Mouse (Mus musculus): ENCODE data around the gene Clmn. TPM values are rescaled to one million over a fixed set of nuclear protein-coding genes. Genes with fewer than 3 reads are reported as not detected.
A peak's percentile ranks its signal among the peaks of the same experiment; 100 is the strongest.

Gene Clmn
- total RNA-seq, 2 experiments from 2014 or later = 12.8 to 15.9 TPM

DNA sequence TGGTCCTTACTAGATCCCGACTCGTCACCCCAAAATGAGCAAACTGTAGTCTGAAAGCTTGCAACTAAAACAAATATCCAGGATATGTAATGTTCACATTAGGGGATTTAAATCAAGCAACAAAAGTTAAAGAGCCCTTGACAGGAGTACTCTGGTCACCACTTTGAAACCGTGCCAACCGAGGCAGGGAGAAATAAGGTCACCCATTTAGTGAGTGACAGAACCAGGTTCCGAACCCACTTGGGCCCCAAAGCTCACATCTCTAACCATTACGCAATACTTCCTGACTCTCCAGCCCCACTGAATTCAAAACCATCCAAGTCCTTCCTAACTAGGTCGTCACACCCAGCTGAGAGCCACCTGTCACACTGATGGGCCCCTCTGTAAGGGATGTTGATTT, 46.8 kb downstream of the Clmn start:
- DNase-seq (ENCODE audit: low spot score in 2 of 2) = peak in 1 of 2 experiments; percentile 46

DNA sequence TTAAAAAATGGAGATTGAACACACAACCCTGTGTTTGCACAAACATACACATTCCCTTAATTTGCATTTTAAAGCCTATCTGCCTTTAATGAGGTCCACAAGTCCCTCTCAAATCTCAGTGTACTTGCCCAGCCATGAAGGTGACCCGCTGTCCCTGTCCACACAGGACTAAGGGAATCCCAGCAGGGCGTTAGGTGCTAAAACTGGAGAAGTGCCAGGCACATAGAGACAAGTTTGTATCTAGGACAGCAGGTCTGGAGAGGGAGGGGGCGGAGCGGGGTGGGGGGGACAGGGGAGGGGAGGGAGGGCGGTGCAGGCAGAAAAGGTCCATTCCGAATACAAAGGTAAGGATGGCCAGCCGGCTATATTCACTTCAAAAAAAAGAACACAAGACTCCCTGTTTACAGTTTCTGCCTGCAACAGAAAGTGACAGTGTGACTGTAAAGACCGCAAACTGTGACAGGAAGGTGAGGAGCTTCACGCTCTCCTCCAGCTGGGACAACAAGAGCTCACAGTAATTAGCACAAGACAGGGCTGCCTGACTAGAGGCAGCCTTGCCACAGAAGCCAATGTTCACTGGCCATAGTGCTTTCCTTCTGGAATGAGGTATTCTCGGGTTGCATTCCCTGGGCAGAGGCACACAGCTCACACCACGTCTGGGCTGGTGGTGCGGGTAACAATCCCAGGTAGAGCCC, 47.6 kb downstream of the Clmn start:
- DNase-seq (ENCODE audit: low spot score in 2 of 2) = no peak

DNA sequence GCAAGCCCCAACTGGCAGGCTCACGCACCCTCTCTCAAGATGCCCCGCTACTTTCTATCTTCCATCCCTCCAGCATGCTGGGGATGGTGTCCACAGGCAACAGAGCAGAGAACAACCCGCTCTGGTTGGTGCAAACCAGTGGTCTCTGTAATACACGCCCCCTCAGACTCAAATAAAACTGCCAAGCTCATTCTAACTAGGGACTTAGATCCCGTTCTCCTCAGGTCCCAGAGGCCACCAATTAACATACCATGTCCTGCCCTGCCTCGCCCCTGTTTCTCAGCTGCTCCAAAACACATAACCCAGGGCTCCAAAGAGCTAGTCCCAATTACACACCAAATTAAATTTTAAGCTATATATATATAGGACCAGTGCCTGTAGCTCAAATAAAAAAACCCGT, 50.6 kb downstream of the Clmn start:
- DNase-seq (ENCODE audit: low spot score in 2 of 2) = no peak

DNA sequence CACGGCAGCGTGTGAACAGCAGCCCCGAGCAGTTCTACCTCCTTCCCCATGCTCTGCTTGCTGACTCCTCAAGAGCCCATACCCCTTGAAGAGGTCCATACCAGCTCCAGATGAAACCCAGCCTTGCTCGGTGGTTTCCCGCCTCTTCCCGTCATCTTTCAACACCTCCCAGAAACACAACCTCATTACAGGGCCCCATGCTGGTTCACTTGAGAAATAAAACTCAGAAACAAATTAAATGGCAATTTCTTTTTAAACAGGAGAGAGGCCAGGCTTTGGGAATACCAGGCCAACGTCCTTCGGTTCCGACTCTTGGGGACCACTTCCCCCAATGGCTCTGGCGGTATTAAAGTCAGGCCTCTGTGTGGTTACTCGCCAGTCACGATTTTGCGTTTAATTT, 51.1 kb downstream of the Clmn start:
- no peak for DNase-seq (ENCODE audit: low spot score in 2 of 2)

DNA sequence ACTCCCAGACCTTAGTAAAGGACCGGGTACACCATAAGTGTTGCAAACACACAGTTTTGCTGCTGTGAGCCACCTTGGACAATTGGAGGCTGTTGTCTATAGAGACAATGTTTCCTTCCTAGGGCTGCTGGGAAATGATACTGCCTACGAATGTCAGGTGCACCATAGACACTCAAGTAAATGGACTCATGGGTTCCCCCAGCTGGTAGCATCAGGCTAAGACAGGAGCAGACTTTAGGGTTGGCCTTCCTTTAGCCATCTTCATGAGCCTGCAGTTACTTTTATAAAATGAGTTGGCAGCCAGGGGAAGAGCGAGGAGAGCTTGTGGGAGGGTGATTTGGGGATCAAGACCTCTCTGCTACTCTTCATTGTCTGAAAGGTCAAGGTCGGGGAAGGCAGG, 52.2 kb downstream of the Clmn start:
- no peak for DNase-seq (ENCODE audit: low spot score in 2 of 2)

DNA sequence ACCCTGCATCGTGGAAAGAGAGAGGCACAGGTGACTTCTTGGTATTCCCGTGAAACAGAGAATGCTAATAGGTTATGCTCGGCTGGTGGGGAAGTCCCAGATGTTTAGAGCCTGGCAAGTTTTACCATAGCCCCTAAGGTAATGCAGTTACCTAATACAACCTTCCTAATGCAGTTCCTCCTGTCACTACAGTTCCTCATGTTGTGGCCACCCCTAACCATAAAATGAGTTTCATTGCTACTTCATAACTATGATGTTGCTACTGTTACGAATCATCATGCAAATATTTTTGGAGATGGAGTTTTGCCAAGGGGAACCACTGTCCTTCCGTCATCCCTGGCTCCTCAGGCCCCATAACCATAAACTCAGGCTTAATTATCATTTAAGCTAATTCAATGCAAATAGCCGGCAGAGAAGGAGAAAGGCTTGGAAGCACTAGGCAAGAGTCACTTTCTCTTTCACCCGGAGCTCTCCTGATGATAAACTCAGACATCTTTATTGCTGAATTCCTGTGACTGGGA, 53.9 kb downstream of the Clmn start:
- DNase-seq (ENCODE audit: low spot score in 2 of 2) = no peak

DNA sequence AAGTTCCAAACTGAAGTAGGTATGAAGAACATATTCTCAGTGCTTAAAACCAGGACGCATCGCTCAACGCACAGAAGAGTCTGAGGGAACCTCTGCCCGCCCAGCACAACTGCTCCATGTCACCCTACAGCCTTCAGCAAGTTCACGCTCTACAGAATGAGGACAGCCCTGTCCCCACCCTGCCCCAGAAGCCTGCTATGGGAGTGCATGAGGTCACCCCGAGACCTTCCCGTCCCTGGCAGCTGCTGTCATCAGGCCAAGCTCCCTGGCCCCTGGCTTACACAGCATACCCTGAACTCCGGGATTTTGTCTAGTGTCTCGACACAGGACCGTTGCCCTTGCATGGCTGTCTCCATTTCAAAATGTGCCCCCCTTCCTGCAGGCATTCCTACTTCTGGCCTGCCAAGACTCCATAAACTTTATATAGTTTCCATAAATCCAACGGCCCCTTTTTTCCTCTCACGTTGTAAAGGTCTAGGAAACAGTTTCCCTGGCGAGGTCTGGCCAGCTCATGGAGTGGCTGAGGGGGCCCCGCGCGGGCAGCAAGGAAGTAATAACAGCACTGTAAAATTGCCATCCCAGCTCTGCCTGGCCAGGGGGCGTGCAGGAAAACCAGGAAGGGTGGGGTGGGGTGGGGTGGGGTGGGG, 56.3 kb downstream of the Clmn start:
- DNase-seq (ENCODE audit: low spot score in 2 of 2) = no peak

DNA sequence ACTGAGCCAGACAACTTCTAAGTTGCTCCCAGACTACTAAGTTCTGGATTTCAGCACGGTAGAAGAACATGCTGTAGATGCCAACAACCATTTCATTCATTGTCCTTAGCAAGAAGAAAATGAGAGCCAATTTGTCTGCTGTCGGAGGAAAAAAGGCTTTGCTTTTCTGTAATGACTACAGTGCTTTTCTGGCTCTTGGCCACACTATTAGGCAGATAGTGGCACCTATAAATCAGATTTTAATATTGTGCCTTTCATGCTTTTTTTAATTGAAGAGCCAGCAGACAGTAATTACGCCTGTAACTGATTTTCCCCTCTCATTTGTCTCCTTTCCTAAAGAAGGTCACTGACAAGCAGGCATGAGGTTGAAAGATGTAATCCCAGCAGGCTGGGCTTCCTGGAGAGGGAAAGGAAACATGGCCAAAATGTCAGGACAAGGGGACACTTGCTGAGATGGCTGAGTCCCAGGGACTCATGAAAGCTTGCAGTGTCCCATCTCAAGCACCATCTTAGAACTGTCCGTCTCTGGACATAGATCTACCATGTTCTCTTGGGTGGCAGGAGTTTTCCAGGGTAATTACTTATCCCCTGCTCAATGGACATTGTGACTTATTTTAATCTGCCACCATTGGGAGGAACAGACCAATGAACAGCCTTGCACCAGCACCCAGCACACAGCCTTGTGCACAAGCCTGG, 58.0 kb downstream of the Clmn start:
- no peak for DNase-seq (ENCODE audit: low spot score in 2 of 2)

DNA sequence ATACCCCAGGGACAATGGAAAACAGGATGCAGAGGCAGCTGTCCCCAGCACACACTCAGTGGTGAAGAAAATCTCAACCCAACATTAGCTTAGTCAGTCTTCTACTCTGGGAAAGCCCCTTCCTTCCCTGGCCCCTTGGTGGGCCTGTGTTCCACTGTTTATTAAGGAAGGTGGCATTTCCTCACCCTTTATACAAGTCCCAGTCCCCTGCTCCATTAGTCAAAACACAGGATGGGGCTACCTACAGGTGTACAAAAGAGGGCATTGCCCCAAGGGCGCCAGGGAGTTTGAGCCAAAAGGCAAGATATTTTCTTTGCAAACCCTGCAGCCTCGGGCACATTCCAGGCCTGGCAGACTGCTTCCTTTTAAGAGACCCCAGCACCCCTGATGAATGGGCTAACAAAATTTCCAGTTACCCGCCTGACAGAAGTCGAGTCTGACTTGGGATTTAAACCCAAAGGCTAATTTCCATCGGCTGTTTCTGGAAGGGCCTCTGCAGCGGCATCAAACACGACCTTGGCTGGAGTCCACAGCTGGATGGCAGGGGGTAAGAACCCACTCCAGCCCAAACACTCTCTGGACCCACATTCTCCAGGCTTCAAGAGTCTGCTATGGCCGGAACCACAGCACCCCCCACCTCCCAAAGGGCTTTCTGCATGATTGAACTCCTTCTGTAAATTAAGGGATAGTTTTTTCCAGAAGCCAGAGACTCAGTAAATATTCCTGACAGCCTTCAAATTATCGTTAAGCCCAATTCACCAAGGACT, 63.2 kb downstream of the Clmn start:
- DNase-seq (ENCODE audit: low spot score in 2 of 2) = no peak

DNA sequence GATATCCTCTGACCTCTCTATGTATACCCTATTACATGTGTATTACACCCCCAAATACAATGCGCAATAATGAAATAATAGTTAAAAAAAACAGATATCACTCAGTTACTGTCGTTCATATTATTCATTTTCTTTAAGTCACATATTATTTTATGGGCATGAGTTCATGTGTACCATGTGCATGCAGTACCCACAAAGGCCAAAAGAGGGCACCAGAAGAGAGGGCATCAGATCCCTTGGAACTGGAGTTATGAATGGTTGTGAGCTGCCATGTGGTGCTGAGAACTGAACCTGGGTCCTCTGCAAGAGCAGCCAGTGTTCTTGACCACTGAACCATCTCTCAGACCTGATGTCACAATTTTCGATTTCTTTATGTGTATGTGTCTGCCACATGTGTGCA, 65.5 kb downstream of the Clmn start:
- DNase-seq (ENCODE audit: low spot score in 2 of 2) = no peak

DNA sequence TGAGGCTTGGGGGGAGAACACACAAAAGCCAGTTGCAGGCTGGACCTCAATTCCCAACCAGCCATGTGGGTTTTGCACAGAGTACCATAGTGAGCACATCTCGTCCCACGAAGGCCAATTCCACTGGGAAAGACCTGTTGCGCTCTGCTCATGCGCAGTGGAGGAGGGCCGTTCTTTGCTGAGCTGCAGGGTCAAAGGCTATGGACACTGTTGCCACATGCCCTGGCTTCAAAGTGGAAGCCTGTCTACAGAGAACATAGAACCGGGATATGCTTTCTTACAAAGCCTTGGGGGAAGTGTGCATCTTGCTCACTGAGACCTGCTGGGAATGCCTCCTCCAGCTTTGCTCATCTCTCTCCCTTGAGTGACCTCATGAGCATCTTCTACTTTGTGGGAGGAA, 67.0 kb downstream of the Clmn start:
- DNase-seq (ENCODE audit: low spot score in 2 of 2) = no peak

DNA sequence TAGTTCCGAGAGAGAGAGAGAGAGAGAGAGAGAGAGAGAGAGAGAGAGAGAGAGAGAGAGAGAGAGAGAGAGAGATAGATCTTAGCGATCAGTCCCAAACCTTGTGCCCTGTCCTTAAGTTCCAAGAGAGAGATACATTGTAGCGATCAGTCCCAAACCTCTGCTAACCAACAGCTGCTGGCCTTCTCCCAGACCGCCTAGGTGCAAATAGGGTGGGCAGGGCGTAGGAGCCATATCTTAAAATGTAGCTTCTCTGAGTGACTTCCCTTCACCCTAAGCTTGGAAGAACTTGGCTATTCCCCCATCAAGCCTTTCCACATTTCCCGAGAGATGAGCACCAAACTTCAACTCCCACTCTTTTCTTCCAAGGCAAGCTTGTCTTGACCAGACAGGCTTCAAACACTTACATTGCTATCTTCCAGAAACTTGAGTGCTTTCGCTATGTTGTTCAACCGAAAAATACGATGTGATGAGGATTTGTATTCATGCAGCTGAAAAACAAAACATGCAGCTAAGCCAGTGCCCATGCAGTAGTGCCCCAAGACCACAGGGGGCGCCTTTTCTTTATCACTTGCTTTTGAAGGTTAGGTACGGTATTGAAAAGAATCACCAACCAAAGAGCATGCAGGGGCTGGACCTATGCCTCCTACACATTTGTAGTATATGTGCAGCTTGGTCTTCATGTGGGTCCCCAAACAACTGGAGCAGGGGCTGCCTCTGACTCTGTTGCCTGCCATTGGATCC, 68.1 kb downstream of the Clmn start:
- DNase-seq (ENCODE audit: low spot score in 2 of 2) = no peak

DNA sequence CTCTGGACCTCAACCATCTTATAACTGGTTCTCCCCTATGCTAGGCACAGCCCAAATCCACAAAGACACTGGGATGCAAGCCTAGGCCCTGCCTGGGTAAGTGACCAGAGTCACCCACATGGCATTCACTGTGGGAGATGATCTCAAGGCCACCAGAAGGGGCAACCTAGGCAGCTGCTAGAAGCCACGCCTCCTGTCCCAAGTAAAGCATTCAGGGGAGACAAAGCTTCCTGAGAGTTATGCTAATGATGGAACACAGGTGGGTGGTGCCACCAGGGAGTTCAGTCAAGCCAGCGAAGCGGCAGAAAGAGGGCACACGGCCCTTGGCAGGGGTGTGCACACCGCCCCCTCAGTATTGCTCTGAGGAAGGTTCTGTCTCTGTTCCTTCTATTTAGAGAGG, 69.9 kb downstream of the Clmn start:
- no peak for DNase-seq (ENCODE audit: low spot score in 2 of 2)

DNA sequence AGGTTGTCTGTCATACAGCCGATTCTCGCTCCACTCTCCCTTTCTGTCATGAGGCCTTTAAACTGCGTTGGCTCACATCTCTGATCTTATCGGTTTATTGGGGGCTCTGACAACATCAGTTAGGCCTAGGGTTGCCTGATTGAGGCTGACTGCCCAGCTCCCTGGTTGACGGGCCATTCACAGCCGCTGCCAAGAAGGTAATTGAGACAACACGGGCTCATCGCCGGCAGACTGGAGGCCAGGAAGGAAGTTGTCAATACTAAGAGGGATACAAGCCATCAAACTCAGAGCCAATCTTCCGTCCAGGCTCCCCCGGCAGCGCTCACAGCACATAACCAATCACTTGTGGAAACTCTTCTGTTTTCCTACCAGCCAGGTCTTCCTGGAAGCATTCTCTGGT, 71.4 kb downstream of the Clmn start:
- no peak for DNase-seq (ENCODE audit: low spot score in 2 of 2)

DNA sequence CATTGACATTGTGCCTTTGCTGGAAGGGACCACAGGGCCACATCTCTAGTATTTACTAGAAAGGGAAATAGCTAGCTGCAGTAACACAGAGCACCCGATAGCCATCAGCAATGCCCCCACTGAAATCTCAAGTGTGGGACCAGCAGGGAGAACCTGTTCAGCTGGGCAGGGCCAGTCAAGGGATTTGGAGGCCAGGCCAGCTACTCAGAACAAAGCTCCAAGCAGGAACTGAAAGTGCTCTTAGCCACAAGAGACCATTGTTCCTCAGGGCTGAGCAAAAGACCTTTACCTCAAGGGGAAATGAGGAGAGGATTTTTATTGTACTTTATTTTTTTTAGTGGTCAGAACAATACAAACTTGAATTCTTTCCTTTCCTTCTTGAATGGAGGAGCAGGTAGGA, 87.3 kb downstream of the Clmn start:
- no peak for DNase-seq (ENCODE audit: low spot score in 2 of 2)

DNA sequence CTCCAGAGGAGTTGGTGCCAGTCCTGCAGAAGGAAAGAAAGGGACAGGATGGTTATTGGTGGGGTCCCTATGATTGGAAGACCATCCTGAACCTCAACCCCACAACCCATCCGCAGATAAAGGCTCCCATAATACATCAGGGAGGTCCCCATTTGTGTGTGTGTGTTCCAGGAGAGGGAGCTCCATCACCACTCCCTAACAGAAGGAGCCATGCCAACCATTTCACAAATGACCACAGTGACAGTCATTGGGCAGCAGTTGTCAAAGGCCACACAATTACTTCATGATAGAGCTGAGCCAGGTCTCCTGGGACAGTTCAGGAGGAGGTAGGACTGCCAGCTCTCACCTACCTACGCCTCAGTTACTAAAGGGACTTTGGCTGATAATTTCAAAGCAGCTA, 92.9 kb downstream of the Clmn start:
- DNase-seq (ENCODE audit: low spot score in 2 of 2) = no peak

DNA sequence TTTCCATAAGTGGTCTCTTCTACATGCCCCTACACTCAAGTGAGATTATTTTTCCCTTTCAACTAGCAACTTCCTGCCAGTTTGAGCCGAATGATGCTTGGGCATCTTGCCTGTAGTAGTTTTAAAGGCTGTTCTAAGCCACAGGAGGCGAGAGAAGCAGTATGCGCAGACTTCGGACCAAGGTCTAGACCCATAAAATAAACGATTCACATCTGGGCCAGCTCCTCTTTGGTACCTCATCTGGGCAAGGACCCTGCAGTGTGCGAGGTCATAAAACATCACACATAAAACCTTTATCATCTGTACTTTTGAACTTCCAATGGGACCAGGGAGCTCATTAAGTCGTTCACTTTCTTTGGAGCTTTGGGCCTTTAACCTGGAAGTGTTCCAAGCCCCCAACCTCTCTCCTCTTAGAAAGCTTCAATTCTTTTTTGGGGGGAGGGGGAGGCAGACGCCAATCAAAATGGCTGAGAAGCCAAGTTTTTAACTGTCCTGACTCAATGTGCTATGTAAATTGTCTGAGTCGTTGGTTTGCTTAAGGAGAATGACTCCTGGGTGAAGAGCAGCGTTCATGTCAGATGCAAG, 95.6 kb downstream of the Clmn start:
- no peak for DNase-seq (ENCODE audit: low spot score in 2 of 2)

DNA sequence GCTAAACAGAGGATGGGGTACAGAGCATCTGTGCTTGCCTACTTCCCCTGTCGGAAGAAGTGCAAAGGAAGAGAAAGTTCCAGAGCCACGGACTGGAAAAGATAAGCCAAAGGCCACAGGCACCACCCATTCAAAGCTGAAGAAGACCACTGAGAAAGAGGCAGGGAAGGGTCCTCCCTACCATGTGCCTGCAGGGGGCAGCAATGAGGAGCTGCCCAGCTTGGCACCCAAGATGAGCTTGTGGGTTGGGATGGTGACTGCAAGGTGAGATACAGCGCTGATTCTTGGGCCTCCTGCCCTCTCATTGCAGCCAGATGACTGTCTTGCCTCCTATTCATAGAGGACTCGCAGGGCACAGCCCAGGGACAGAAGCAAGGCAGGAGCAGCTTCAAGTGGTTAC, 97.7 kb downstream of the Clmn start:
- no peak for DNase-seq (ENCODE audit: low spot score in 2 of 2)

DNA sequence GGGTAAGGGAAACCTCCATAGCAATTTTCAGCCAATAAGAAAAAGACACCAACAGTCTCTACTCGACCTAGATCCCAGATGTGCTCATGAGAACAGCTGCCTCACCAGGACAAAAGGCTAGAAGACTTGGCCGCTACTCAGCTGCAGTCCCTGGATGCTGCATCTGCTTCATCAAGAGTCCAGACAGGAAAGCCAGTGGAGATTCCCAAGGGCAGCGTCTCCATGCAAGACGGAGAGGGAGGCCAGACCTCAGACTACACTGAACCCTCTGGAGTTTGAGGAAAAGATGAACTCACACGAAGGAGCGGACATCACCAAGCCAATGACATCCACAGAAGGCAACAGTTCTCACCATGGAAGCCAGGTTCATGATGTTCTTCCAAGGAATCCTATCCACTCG, 99.1 kb downstream of the Clmn start:
- no peak for DNase-seq (ENCODE audit: low spot score in 2 of 2)

DNA sequence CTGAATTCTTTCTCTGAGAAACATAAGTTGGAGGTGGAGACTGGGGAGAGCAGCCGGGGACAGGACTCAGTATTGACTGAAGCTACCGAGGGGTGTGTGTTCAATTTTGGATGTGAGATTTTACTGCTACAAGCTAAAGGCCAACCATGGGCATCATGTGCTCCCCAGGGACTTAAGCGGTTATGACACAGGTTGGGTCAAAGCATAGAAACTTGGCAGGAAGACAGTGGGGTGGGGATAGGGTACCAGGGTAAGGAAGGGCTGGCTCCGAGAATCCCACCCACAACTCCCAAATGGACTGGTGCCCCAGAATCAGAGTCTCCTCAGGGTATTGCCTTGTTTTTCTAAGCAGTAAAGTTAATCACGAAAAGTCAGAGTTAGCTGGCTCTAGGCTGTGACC, 99.8 kb downstream of the Clmn start:
- no peak for DNase-seq (ENCODE audit: low spot score in 2 of 2)

DNA sequence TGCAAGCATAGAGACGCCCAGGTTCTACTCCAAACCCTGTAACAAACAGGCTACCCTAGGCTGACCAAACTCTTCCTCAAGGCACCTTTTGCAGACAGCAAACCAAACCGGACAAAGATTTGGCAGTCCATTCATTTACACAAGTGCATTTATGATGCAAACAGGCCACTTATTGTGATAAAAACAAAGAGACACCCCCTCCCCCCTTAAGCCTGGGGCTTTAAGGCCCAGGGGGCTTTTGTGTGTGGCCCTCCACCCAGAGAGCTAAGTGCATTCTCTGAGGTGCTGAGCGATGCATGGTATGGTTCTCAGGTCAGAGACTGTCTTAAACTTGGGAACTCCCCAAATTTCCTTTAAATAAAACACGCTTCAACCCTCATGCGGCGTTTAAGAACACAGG, 101.0 kb downstream of the Clmn start:
- no peak for DNase-seq (ENCODE audit: low spot score in 2 of 2)
